Comparison of ENCODE assay signal across 9 mouse cellular contexts in genomic region chr7:62428337-62428736, GRCm38 (mm10). TPM values are rescaled to one million over a fixed set of nuclear protein-coding genes. Genes with fewer than 3 reads are reported as not detected.
DNase-seq lines count a peak whose midpoint lies in the region; ATAC-seq lines count a peak whose summit lies in the region.
"Had no signal": no experiment of that assay in that cellular context is flagged by ENCODE, and none has a peak within 500 bp of the region (broad histone marks: within the 10 kb centered on the region; RNA-seq: fewer than 3 reads in every experiment).

No protein-coding gene starts in this region.

- H3K4me3 ChIP-seq in heart, embryonic 12.5 days, result no peak overlapping the region
- H3K4me3 ChIP-seq in limb, embryonic 11.5 days (ENCODE audit: low read depth, low read length), result no peak overlapping the region
- H3K4me3 ChIP-seq: neural tube, embryonic 13.5 days had no signal

- H3K9ac ChIP-seq in heart, embryonic 12.5 days, result no peak overlapping the region
- no peak overlapping the region for H3K9ac ChIP-seq in limb, embryonic 11.5 days (ENCODE audit: low read length)
- H3K9ac ChIP-seq: neural tube, embryonic 13.5 days had no signal

- H3K9me3 ChIP-seq in heart, embryonic 12.5 days (replicated peaks), result peaks cover 1% of the 10 kb centered on the region; the same call in 1 of the 2 replicates
- no peaks in the 10 kb centered on the region for H3K9me3 ChIP-seq in limb, embryonic 11.5 days (ENCODE audit: control insufficient read depth, low read length)

- WGBS in heart, embryonic 12.5 days, result 21% methylated on average over 8 of the region's 8 CpGs
- WGBS in limb, embryonic 11.5 days, result 26% methylated on average over 8 of the region's 8 CpGs

- intact Hi-C loops in heart, postnatal 10 days (cut with DNase I), result no loop called here

- no peak overlapping the region for H3K4me2 ChIP-seq in heart, embryonic 12.5 days
- no peak overlapping the region for H3K4me2 ChIP-seq in limb, embryonic 11.5 days (ENCODE audit: low read depth, severe bottlenecking)
- H3K4me2 ChIP-seq: neural tube, embryonic 13.5 days had no signal

- H3K36me3 ChIP-seq in heart, embryonic 12.5 days, result no peaks in the 10 kb centered on the region
- H3K36me3 ChIP-seq in limb, embryonic 11.5 days (ENCODE audit: control insufficient read depth, insufficient read depth, low read length), result no peaks in the 10 kb centered on the region
- H3K36me3 ChIP-seq: neural tube, embryonic 13.5 days had no signal

- H3K4me1 ChIP-seq in heart, embryonic 12.5 days (replicated peaks), result no peaks in the 10 kb centered on the region
- H3K4me1 ChIP-seq in limb, embryonic 11.5 days (ENCODE audit: control insufficient read depth, insufficient read depth, low read length), result no peaks in the 10 kb centered on the region
- H3K4me1 ChIP-seq: neural tube, embryonic 13.5 days had no signal

- no peak for ATAC-seq in heart, embryonic 12.5 days (ENCODE audit: insufficient number of reproducible peaks, low FRiP score)
- no peak for ATAC-seq in limb, embryonic 11.5 days (ENCODE audit: insufficient number of reproducible peaks, low FRiP score, low TSS enrichment, low read depth)
- no peak for ATAC-seq in frontal cortex, adult (ENCODE audit: low TSS enrichment)

- H3K27ac ChIP-seq in heart, embryonic 12.5 days (ENCODE audit: poor library complexity, severe bottlenecking), result no peak overlapping the region
- no peak overlapping the region for H3K27ac ChIP-seq in limb, embryonic 11.5 days (replicated peaks; ENCODE audit: low read depth, low read length)
- H3K27ac ChIP-seq: neural tube, embryonic 13.5 days had no signal

- 0 out of 2 replicates have a peak, but pooled peaks cover 2% of the 10 kb centered on the region for H3K27me3 ChIP-seq in heart, embryonic 12.5 days (replicated peaks)
- H3K27me3 ChIP-seq in limb, embryonic 11.5 days (ENCODE audit: control insufficient read depth, insufficient read depth, low read length), result no peaks in the 10 kb centered on the region
- H3K27me3 ChIP-seq: neural tube, embryonic 13.5 days had no signal

- DNase-seq in heart, postnatal 10 days, result peak; percentile 2 to 36
- peak; percentile 6 to 7 for DNase-seq in right cerebral cortex, adult 2 months (ENCODE audit: low spot score in 2 of 2)
- DNase-seq in right cerebral cortex, postnatal 36 days (ENCODE audit: low spot score in 2 of 2), result no peak
- peak; percentile 18 for DNase-seq in brain, adult 2 months (ENCODE audit: low read depth, low spot score)
- DNase-seq in limb, embryonic 11.5 days (ENCODE audit: low spot score), result peak; percentile 37
- DNase-seq in layer of hippocampus, postnatal 36 days, result no peak

RNA-seq across cellular contexts. Expression of gene Mkrn3, which starts 8.4 kb away (rescaled TPM):
- 1 to 10 TPM in 1 of 2 experiments, under 1 TPM in 1; 0.92 to 1.0 TPM for total RNA-seq in heart, postnatal 10 days (2021)
- 2.7 and 3.4 TPM in 2 replicates for polyA plus RNA-seq in heart, embryonic 12.5 days (2016; fragmentation: Nextera tagmentation; extraction: Ambion mirVana)
- polyA plus RNA-seq in limb, embryonic 11.5 days (2014; fragmentation: Nextera tagmentation; extraction: Ambion mirVana), result 6.6 and 7.8 TPM in 2 replicates
- total RNA-seq in layer of hippocampus, postnatal 36 days (2021), result 1 to 10 TPM; 1.3 to 1.5 TPM

RNA-seq across cellular contexts. Expression of gene Peg12, which starts 36.0 kb away (rescaled TPM):
- total RNA-seq in heart, postnatal 10 days (2021), result 1 to 10 TPM; 4.5 to 4.7 TPM
- 11.9 and 13.5 TPM in 2 replicates for polyA plus RNA-seq in heart, embryonic 12.5 days (2016; fragmentation: Nextera tagmentation; extraction: Ambion mirVana)
- polyA plus RNA-seq in limb, embryonic 11.5 days (2014; fragmentation: Nextera tagmentation; extraction: Ambion mirVana), result 53.6 and 54.6 TPM in 2 replicates
- under 1 TPM; 0.42 to 0.56 TPM for total RNA-seq in layer of hippocampus, postnatal 36 days (2021)

RNA-seq across cellular contexts. Expression of gene Magel2, which starts 51.5 kb away (rescaled TPM):
- under 1 TPM; 0.14 to 0.15 TPM for total RNA-seq in heart, postnatal 10 days (2021)
- 0.46 and 0.49 TPM in 2 replicates for polyA plus RNA-seq in heart, embryonic 12.5 days (2016; fragmentation: Nextera tagmentation; extraction: Ambion mirVana)
- polyA plus RNA-seq in limb, embryonic 11.5 days (2014; fragmentation: Nextera tagmentation; extraction: Ambion mirVana), result 3.0 and 5.6 TPM in 2 replicates
- 1 to 10 TPM; 1.4 to 1.5 TPM for total RNA-seq in layer of hippocampus, postnatal 36 days (2021)

Comparison
In these comparisons a context has a peak if more than half of its experiments do, and no peak if none do; other contexts are left out.
1. DNase-seq: peak in heart, postnatal 10 days (2 of 2), right cerebral cortex, adult 2 months (2 of 2), brain, adult 2 months (single experiment) and limb, embryonic 11.5 days (single experiment); none in right cerebral cortex, postnatal 36 days (0 of 2) and layer of hippocampus, postnatal 36 days (0 of 2).